Mouse (Mus musculus): ENCODE results near the gene Usp3. TPM values are rescaled to one million over a fixed set of nuclear protein-coding genes. Genes with fewer than 3 reads are reported as not detected.
A peak's percentile ranks its signal among the peaks of the same experiment; 100 is the strongest.

Gene Usp3
- polyA plus RNA-seq, 1 experiment, result 7.2 TPM

DNA sequence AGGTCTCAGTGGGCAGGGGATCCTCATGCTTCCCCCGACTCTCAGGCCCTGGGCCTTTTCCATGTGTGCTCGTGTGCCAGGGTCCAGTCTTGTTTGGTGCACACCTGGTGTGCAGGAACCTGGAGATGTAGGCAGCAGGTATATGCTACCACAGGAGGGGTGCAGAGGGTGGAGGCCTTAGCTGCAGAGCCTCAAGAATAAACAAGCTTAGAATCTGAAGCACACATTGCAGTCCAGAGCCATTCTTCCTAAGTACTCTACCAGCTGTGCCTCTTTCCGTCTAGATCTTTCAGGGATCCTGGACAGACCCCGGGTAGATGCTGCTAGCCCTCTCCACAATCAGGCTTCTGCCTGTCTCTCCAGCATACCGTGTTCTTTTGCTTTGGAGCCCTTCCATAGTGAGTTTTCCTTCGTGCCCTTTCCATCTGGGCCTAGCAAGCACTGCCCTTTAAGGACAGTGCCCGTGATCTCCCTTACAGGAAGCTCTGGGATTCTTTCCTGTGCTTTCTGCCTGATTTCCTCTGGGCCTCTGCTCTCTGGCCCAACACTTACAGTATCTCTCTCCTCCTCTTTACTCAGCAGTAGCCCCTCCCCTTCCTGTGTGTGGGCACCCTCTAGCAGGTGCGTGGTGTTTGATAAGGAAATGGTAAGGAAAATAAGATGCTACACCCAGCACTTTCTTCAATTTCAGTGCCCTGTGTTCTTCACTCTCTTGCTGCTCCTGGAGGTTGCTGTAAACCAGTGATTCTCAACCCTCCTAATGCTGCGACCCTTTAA lies 87.6 kb downstream of the Usp3 start:
- Histone ChIP-seq H3K27me3 (replicated peaks) (no peaks in the 10 kb centered on the region), H3K36me3 (replicated peaks; ENCODE audit: low read length) (peaks cover 95% of the 10 kb centered on the region), H3K4me3 (replicated peaks) (no peak overlapping the region), H3K9me3 (no peaks in the 10 kb centered on the region), H3K4me1 (peaks cover 98% of the 10 kb centered on the region)
- TF ChIP-seq FLI1 (IDR thresholded peaks at IDR 0.05; ENCODE audit: low read length), result no peak
- no peak for TF ChIP-seq GATA1 (IDR thresholded peaks at IDR 0.05; ENCODE audit: borderline replicate concordance, low read length)

DNA sequence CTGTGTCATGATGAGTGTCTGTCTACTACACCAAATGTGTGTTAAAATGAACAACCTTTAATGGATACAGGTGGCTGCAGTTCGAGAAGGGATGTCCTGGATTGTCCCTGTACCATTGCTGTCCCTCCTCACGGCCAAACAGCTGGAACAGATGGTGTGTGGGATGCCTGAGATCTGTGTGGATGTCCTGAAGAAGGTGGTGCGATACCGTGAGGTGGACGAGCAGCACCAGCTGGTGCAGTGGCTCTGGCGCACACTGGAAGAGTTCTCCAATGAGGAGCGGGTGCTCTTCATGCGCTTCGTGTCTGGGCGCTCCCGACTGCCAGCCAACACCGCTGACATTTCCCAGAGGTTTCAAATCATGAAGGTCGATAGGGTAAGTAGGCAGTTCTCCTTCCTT lies 88.4 kb downstream of the Usp3 start:
- Histone ChIP-seq H3K36me3 (replicated peaks; ENCODE audit: low read length) (peaks cover 93% of the 10 kb centered on the region), H3K9me3 (no peaks in the 10 kb centered on the region), H3K4me1 (peaks cover 90% of the 10 kb centered on the region), H3K4me3 (replicated peaks) (peak overlapping the region; percentile 43), H3K27me3 (replicated peaks) (no peaks in the 10 kb centered on the region)
- no peak for TF ChIP-seq FLI1 (IDR thresholded peaks at IDR 0.05; ENCODE audit: low read length)

DNA sequence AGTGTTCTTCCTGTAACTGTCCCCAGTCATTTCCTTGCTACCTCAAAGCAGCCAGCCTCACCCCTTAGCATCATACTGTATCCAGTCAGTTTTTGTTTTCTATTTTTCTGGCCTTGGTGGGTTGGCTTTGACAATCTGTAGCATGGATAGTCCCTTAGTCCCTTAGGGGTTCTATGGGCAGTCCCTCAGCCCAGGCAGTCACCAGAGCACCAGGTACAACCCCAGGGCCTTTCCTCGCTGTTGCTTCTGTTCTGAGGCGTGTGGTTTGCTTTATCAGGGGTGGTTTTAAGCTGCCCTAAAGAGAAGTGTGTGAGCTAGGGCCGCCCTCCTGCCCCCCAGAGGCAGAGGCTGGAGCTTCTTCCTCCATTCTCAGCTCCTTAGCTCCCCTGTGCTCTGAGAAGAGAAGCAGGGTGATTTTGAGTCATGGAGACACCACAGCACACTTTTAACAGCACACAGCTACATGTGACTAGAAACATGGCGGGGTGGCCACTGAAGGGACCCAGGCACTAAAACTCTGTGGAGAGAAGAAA lies 89.0 kb downstream of the Usp3 start:
- H3K9me3 ChIP-seq, result no peaks in the 10 kb centered on the region
- no peaks in the 10 kb centered on the region for H3K27me3 ChIP-seq (replicated peaks)
- no peak overlapping the region for H3K4me3 ChIP-seq (replicated peaks)
- peaks cover 84% of the 10 kb centered on the region for H3K4me1 ChIP-seq
- TF ChIP-seq FLI1 (IDR thresholded peaks at IDR 0.05; ENCODE audit: low read length), result no peak
- no peak for TF ChIP-seq GATA1 (IDR thresholded peaks at IDR 0.05; ENCODE audit: borderline replicate concordance, low read length)
- H3K36me3 ChIP-seq (replicated peaks; ENCODE audit: low read length), result peaks cover 89% of the 10 kb centered on the region

DNA sequence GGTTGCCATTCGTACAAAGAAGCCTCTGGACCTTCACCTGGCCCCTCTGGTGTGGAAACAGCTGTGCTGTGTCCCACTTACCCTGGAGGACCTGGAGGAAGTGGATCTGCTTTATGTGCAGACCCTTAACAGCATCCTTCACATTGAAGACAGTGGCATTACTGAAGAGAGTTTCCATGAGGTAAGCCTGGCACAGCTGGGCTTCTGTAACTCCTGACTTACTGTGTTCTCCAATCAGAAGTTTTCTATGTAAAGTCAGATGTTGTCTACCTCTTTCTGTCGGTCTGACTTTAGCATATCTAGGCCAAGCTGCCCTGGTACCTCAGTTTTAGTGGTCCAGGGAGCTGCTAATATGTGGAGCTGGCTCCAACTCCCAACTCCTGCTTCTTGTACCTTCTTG lies 91.7 kb downstream of the Usp3 start:
- Histone ChIP-seq H3K9me3 (no peaks in the 10 kb centered on the region), H3K4me1 (peaks cover 70% of the 10 kb centered on the region), H3K36me3 (replicated peaks; ENCODE audit: low read length) (peaks cover 88% of the 10 kb centered on the region), H3K4me3 (replicated peaks) (no peak overlapping the region), H3K27me3 (replicated peaks) (no peaks in the 10 kb centered on the region)
- TF ChIP-seq GATA1 (IDR thresholded peaks at IDR 0.05; ENCODE audit: borderline replicate concordance, low read length), result no peak
- no peak for TF ChIP-seq FLI1 (IDR thresholded peaks at IDR 0.05; ENCODE audit: low read length)

DNA sequence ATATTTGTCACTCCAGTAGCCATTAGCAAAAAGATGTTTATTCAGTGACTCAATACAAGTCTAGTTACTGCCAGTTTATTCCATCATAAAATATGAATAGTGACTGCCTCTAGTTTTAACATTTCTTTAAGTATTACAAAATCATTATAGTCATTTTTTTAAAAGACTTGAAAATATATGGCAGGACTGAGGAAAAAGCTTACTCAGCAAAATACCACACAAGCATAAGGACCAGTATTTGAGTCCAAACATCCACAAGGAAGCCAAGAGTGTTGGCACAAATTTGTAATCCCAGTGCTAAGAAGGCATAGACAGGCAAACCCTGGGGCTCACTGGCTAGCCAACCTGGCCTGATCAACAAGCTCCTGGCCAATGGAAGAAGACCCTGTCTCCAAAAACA lies 99.0 kb downstream of the Usp3 start:
- no peaks in the 10 kb centered on the region for H3K9me3 ChIP-seq
- H3K36me3 ChIP-seq (replicated peaks; ENCODE audit: low read length), result peaks cover 96% of the 10 kb centered on the region
- H3K27me3 ChIP-seq (replicated peaks), result no peaks in the 10 kb centered on the region
- no peak overlapping the region for H3K4me3 ChIP-seq (replicated peaks)
- peaks cover 21% of the 10 kb centered on the region for H3K4me1 ChIP-seq
- no peak for TF ChIP-seq GATA1 (IDR thresholded peaks at IDR 0.05; ENCODE audit: borderline replicate concordance, low read length)
- TF ChIP-seq FLI1 (IDR thresholded peaks at IDR 0.05; ENCODE audit: low read length), result no peak

DNA sequence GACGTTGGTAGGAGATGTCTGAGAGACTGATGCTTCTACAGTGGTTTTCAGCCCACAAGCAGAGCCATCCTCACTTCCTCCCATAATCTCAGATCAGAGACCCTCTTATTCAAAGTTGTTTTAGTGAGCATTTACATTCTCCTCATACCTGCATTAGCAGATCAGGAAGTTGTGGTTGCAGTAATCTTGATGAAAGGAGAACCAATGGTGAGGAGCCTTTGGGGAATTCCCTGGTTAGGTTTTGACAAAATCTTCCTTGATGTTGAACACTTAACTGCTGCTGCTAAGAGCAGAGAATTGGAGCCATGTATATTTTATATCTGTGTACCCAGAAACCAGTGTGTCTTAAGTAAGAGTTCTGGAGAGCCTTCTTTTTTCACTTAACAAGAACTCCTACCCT lies 100.6 kb downstream of the Usp3 start:
- Histone ChIP-seq H3K9me3 (no peaks in the 10 kb centered on the region), H3K4me1 (peaks cover 12% of the 10 kb centered on the region), H3K4me3 (replicated peaks) (no peak overlapping the region), H3K27me3 (replicated peaks) (no peaks in the 10 kb centered on the region), H3K36me3 (replicated peaks; ENCODE audit: low read length) (peaks cover 96% of the 10 kb centered on the region)
- TF ChIP-seq FLI1 (IDR thresholded peaks at IDR 0.05; ENCODE audit: low read length) (no peak), GATA1 (IDR thresholded peaks at IDR 0.05; ENCODE audit: borderline replicate concordance, low read length) (no peak)

DNA sequence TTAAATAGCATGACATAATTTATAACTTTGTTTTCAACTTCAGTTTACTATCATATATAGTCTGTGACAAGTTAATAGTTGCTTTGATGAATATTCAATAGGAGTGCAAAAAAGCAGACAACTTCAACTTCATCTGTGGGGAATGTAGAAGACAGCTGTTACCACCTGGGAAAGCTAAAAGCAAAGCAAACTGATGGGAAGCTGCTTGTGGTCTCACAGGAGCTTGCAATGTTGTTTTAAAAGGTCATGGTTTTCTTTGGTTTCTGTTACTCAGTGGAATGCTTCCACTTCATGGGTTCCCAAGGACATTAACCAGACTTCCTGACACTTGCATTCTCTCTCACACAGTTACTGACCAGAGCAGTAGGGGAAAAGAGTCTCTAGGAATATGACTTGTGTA lies 104.2 kb downstream of the Usp3 start:
- no peak for TF ChIP-seq GATA1 (IDR thresholded peaks at IDR 0.05; ENCODE audit: borderline replicate concordance, low read length)
- TF ChIP-seq FLI1 (IDR thresholded peaks at IDR 0.05; ENCODE audit: low read length), result no peak
- Histone ChIP-seq H3K36me3 (replicated peaks; ENCODE audit: low read length) (peaks cover 97% of the 10 kb centered on the region), H3K27me3 (replicated peaks) (no peaks in the 10 kb centered on the region), H3K4me3 (replicated peaks) (no peak overlapping the region), H3K9me3 (no peaks in the 10 kb centered on the region), H3K4me1 (peaks cover 31% of the 10 kb centered on the region)

DNA sequence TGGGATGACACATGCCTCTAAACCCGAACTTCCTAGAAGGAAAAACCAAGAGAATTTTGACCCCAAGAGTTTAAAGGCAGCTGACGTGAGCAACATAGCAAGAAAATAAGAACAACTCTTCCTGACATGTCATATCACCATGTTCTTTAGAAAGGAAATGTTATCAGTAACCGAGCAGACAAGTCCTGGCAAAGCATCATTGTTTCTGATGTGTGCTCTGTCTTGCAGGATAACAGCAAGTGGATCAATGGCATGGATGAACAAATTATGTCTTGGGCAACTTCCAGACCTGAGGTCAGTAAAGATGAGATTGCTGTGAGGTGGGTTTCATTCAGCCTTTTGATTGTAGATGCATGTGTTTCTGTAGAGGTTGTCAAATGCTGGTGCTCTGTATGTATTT lies 109.5 kb downstream of the Usp3 start:
- Histone ChIP-seq H3K36me3 (replicated peaks; ENCODE audit: low read length) (peaks cover 95% of the 10 kb centered on the region), H3K9me3 (no peaks in the 10 kb centered on the region), H3K4me1 (peaks cover 39% of the 10 kb centered on the region), H3K27me3 (replicated peaks) (no peaks in the 10 kb centered on the region), H3K4me3 (replicated peaks) (no peak overlapping the region)
- TF ChIP-seq GATA1 (IDR thresholded peaks at IDR 0.05; ENCODE audit: borderline replicate concordance, low read length) (no peak), FLI1 (IDR thresholded peaks at IDR 0.05; ENCODE audit: low read length) (no peak)

DNA sequence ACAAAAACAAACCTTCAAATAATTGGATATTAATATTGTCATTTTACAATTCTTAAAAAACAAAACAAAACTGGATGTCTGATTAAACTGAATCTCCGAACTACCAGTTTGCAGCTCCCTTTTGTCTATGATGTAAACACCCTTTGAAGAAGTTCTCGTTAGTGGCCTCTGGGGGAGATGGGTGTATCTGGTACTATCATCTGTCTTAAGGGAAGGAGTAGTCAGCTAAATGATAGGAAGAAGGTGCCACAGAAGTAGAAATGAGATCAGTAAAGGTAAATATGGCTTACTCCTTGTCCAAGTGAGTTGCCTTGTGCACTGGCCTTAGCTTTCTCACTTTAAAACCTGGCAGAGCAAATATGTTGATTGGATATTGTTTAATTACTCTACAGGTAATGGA lies 115.2 kb downstream of the Usp3 start:
- H3K4me1 ChIP-seq, result peaks cover 4% of the 10 kb centered on the region; the same call in 1 of the 2 replicates
- TF ChIP-seq FLI1 (IDR thresholded peaks at IDR 0.05; ENCODE audit: low read length) (no peak), GATA1 (IDR thresholded peaks at IDR 0.05; ENCODE audit: borderline replicate concordance, low read length) (no peak)
- no peaks in the 10 kb centered on the region for H3K27me3 ChIP-seq (replicated peaks)
- no peaks in the 10 kb centered on the region for H3K9me3 ChIP-seq
- H3K4me3 ChIP-seq (replicated peaks), result no peak overlapping the region
- peaks cover 97% of the 10 kb centered on the region for H3K36me3 ChIP-seq (replicated peaks; ENCODE audit: low read length)

DNA sequence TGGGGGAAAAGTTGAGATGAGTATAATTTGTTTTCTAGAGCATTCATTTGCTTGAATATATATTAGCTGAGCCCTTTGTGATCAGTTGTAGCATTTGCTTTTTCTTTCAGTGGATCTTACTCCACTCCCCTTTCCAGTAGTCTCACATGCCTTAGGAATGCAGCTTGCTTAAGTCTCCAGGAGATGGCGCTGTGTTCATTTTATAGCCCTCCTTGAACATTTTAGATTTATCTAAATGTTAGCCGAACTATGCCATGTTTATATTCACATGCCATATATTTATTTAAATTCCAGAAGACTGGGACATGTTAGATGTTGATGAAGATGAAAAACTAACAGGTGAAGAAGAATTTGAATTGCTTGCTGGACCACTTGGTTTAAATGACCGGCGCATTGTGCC lies 127.9 kb downstream of the Usp3 start:
- TF ChIP-seq FLI1 (IDR thresholded peaks at IDR 0.05; ENCODE audit: low read length), result no peak
- no peak for TF ChIP-seq GATA1 (IDR thresholded peaks at IDR 0.05; ENCODE audit: borderline replicate concordance, low read length)

More for the DNA sequence above, 127.9 kb downstream of the Usp3 start:
- Histone ChIP-seq H3K27me3 (replicated peaks) (no peaks in the 10 kb centered on the region), H3K36me3 (replicated peaks; ENCODE audit: low read length) (peaks cover 89% of the 10 kb centered on the region), H3K4me3 (replicated peaks) (no peak overlapping the region), H3K9me3 (no peaks in the 10 kb centered on the region), H3K4me1 (no peaks in the 10 kb centered on the region)

Other genes with a start within 250 kb of the Usp3 start
- gene Herc1, start 242.7 kb downstream of the Usp3 start, polyA plus RNA-seq (2012; ENCODE audit: insufficient read depth, low replicate concordance), result 1.4 and 3.2 TPM in 2 replicates
- gene Fbxl22, start 78.5 kb downstream of the Usp3 start, polyA plus RNA-seq (2012; ENCODE audit: insufficient read depth, low replicate concordance), result 0.62 and 2.3 TPM in 2 replicates
- 1.7 TPM in 2 replicates for gene Car12, start 120.5 kb upstream of the Usp3 start, polyA plus RNA-seq (2012; ENCODE audit: insufficient read depth, low replicate concordance)
- gene Aph1b, start 202.3 kb upstream of the Usp3 start, polyA plus RNA-seq (2012; ENCODE audit: insufficient read depth, low replicate concordance), result 0.17 TPM in 1 of 2 replicates, not detected in the other
- gene Gm10647, start 203.9 kb upstream of the Usp3 start, polyA plus RNA-seq (2012; ENCODE audit: insufficient read depth, low replicate concordance), result not detected in 2 replicates
- 1.2 TPM in 1 of 2 replicates, not detected in the other for gene Aph1c, start 241.6 kb upstream of the Usp3 start, polyA plus RNA-seq (2012; ENCODE audit: insufficient read depth, low replicate concordance)

All from megakaryocyte, embryonic 14.5 days (primary cell).